Mouse (Mus musculus) gastrocnemius, postnatal 36 days (tissue): ENCODE results near the gene BC004004. TPM values are rescaled to one million over a fixed set of nuclear protein-coding genes. Genes with fewer than 3 reads are reported as not detected.

ENCODE experiments used
- total RNA-seq, 2 experiments: library from RNA; stranded (reverse); gene quantifications; 2 replicates each; pipeline ENCODE4 v1.2.3; 2021

Gene BC004004
- total RNA-seq, 2 experiments from 2014 or later = 104 to 106 TPM

Other genes with a start within 250 kb of the BC004004 start
- 10 to 100 TPM; 32.6 to 42.1 TPM for gene Srsf3, start 236.2 kb upstream of the BC004004 start, total RNA-seq
- 10 to 100 TPM; 17.6 to 27.2 TPM for gene Cdkn1a, start 177.8 kb upstream of the BC004004 start, total RNA-seq
- under 1 TPM; 0.44 to 0.59 TPM for gene Rab44, start 154.6 kb upstream of the BC004004 start, total RNA-seq
- gene Cpne5, start 30.6 kb upstream of the BC004004 start, total RNA-seq = not detected
- gene Ppil1, start 4.6 kb upstream of the BC004004 start, total RNA-seq = 1 to 10 TPM; 5.9 to 6.0 TPM
- gene Pi16, start 48.9 kb downstream of the BC004004 start, total RNA-seq = 10 to 100 TPM; 16.1 to 29.8 TPM
- gene Mtch1, start 79.1 kb downstream of the BC004004 start, total RNA-seq = 10 to 100 TPM; 85.9 to 95.0 TPM
- 1 to 10 TPM in 1 of 2 experiments, under 1 TPM in 1; 0.79 to 1.2 TPM for gene Fgd2, start 92.1 kb downstream of the BC004004 start, total RNA-seq
- gene Pim1, start 222.0 kb downstream of the BC004004 start, total RNA-seq = 10 to 100 TPM; 13.6 to 16.3 TPM